Mouse (Mus musculus) small intestine, adult 2 months (tissue): Measurements from ENCODE around the gene Gm3045.

Experiments
- CTCF ChIP-seq: fragments of 200-500 bp; IDR thresholded peaks from 2 replicates; pipeline ENCODE4 v1.5.1; 2012; ENCODE audit warnings: low read depth, mild to moderate bottlenecking, control low read depth, inconsistent platforms, low read length, moderate library complexity, mixed read lengths; ENCODE audit not compliant: insufficient replicate concordance, insufficient read length; ENCODE audit errors: extremely low read depth
- POLR2A ChIP-seq: fragments of 200-500 bp; IDR thresholded peaks from 2 replicates; pipeline ENCODE4 v1.6.1; 2012; ENCODE audit warnings: low read depth, mild to moderate bottlenecking, control low read depth, inconsistent platforms, low read length, moderate library complexity

- TF ChIP-seq POLR2A (no peak), CTCF (no peak)
Measured at GRCm38 (mm10) chr13:56412286-56412873, 14.0 kb upstream of the Gm3045 start.
